Comparison of ENCODE assay signal across 8 mouse cellular contexts in genomic region chrX:103704024-103704423, GRCm38 (mm10).
DNase-seq lines count a peak whose midpoint lies in the region.

No protein-coding gene starts in this region.

- DNase-seq in layer of hippocampus, adult 11-12 months (ENCODE audit: low spot score) = peak; percentile 24
- DNase-seq in layer of hippocampus, postnatal 36 days = no peak
- peak; percentile 10 for DNase-seq in NIH3T3 (ENCODE audit: low read depth)
- peak; percentile 65 for DNase-seq in adrenal gland, postnatal 14 days
- DNase-seq in lung, postnatal 14 days = peak; percentile 48
- no peak for DNase-seq in yolk sac, embryonic 10.5 days (ENCODE audit: low spot score)
- DNase-seq in ovary, postnatal 10 days (ENCODE audit: low spot score) = no peak
- no peak for DNase-seq in ovary, postnatal 36 days (ENCODE audit: low spot score)

Comparison
In these comparisons a context has a peak if more than half of its experiments do, and no peak if none do; other contexts are left out.
1. DNase-seq: peak in layer of hippocampus, adult 11-12 months (single experiment), NIH3T3 (single experiment), adrenal gland, postnatal 14 days (single experiment) and lung, postnatal 14 days (single experiment); none in layer of hippocampus, postnatal 36 days (0 of 2), yolk sac, embryonic 10.5 days (single experiment), ovary, postnatal 10 days (single experiment) and ovary, postnatal 36 days (single experiment).